Mouse (Mus musculus): Measurements from ENCODE around the gene Prr27.

The Prr27 gene

DNA sequence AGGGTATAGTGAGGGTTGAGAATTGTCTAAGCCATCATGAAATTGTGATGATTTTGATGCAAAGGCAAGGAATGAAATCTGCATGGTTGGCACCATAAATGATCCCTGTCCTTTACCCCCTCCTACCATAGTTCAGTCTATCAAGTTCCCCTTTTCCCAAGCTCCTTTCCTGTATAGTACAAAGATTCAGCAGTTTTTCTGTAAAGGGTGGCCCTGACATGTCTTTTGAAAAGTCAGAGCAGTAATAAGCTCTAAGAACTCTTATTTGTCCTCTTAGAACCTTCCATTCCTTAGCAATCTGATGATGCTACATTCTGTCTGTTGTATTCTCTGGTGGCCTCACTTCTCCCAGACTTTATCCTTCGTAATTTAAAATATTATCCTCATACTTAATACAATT is at the start of gene Prr27:
Gene Prr27 (plus strand): TSS at position 301 of the 400 bp plus-strand sequence.
- no peak for DNase-seq (ENCODE audit: low read depth, low spot score)

DNA sequence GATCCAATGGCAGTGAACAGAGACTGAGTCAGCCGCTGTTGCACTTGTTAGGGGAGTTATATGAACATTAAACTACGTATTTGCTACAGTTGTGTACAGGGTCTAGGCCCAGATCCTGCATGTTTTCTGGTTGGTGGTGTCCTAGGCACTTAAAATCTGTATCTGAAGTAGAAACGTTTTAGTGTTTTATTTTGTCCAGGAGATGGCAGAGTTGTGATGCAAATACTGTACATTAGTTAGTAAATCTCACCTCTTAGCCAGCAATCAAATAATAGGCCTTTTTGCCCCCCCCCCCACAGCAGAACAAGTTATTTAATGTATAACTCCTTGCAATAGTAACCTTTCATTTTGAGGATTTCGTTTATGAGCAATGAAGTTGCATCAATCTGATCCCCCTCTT is 42.8 kb upstream of the Prr27 start:
- DNase-seq (ENCODE audit: low read depth, low spot score) = no peak

DNA sequence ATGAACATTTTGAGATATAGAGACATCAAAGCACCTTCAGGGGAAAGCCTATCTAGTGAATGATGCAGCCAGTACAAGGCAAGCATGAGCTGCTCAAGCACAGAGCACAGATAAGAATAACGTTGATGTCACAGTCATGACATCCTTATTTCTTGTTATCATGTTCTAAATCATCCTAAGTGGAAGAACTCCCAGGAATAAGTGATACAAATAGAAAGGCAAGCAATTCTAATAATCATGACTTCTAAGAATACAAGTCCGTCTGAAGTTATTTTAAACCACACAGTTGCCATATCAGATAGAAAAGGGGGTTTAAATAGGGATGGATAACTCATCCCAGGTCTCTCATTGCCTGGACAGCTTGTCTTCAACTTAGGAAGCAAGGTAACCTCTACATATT is 17.7 kb upstream of the Prr27 start, which contains the start of gene Csn1s2b:
Gene Csn1s2b (plus strand): TSS at position 301 of the 400 bp plus-strand sequence.
- no peak for DNase-seq (ENCODE audit: low read depth, low spot score)

DNA sequence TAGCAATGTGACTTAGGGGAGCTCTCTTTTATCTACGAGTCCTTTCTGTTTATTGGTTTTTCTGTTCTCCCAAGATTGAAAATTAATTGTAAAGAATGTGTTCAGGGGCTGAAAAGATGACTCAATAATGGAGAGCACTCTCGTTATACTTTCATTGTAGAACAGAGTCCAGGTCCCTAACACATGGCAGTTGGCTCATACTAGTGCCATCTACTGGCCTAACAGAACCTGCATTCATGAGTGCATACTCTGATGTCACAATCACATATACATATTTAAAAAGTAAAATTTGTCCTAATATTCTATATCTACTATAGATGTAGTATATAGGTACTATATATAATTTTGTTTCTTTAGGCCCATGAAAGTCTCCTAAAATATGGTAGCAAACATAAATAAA is 16.2 kb upstream of the Prr27 start:
- no peak for DNase-seq (ENCODE audit: low read depth, low spot score)

DNA sequence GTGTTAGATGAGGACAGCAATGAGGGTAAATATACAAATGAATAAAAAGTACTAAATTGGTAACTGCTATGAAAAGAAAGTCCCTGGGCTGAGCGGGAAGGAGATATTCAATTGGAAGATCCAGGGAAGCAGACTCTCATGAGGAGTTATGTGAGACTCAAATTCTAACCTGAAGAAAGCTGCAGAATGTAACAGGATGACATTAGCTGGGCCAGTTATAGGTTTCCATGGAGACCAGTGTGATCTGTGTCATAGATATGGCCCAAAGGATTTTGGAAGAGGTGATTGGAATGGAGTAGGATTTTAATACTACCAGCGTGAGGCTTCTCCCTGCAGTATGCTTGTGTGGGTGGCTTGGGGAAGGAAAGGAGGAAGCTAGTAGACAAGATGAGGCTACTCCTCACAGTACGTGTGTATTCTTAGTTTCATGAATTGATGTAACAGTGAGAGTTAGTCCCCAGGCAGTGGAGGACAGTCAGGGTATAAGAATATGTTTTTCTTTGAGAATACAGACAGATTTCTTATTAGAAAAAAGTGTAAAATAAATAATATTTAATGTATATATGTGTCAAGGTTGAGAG is 29.7 kb downstream of the Prr27 start:
- DNase-seq (ENCODE audit: low read depth, low spot score) = no peak

DNA sequence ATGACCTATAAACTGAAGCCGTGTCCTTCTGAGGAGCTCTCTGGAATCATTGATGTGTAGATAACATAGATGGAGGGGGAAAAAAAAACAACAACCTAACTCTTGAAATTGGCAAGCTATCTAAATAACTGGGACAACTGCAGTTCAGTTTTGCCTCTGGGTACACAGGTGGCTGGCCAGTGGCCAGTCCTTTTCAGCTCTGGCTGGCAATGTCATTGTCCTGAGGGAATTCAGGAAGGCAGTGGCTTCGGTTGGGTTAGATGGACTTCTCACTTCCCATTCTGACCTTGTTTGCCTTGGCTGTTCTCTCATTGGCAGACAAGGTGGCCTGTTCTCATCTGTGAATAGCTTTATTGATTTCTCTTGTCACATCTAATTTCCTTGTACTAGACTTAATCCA is 44.6 kb downstream of the Prr27 start:
- no peak for DNase-seq (ENCODE audit: low read depth, low spot score)

DNA sequence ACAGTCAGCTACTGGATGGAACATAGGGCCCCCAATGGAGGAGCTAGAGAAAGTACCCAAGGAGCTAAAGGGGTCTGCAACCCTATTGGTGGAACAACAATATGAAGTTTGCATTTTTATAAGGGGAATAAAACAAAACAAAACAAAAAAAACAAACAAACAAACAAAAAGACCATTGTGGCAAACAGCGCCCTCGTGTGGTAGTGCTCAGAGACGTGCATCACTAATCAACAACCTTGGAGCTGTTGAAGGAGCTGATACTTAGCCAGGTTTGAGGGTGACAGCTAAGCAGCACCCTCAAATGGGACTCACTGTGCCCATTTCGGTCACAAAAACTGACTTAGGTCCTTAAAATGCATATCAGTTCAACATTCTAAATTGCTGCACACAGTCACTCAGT is 45.9 kb downstream of the Prr27 start:
- no peak for DNase-seq (ENCODE audit: low read depth, low spot score)

DNA sequence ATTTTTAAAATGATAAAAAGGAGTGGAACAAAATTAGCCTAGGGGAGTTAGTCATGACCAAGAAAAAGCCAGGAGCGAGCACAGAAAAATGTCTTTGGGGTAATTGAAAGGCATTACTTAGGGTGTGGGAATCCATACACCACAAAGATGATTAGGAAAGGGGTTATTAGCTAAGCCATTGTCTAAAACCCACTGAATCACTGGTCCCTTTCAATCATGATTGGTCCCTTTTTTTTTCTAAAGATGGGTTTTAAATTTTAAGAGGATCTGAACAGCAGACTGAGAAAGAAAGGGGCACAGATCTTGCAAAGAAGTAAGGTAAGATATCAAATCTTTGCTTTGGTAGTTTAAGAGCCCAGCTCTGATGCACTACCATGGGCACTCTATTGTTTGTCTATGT is 59.2 kb downstream of the Prr27 start, which contains the start of gene Odam:
Gene Odam (plus strand): TSS at position 301 of the 400 bp plus-strand sequence.
- no peak for DNase-seq (ENCODE audit: low read depth, low spot score)

Measured in skeletal muscle tissue, adult 2 months (tissue).